Mouse (Mus musculus) heart, adult 11 months (tissue): ENCODE results near the gene L3mbtl2.
A peak's percentile ranks its signal among the peaks of the same experiment; 100 is the strongest.
"Not testable (repeated sequence)": the region's sequence is repeated elsewhere in the genome, so short reads cannot be mapped to it uniquely, and the experiment has no call there.

Source experiments
- DNase-seq: peaks from one replicate; pipeline ENCODE4 v3.0.0; 2022

Gene L3mbtl2

DNA sequence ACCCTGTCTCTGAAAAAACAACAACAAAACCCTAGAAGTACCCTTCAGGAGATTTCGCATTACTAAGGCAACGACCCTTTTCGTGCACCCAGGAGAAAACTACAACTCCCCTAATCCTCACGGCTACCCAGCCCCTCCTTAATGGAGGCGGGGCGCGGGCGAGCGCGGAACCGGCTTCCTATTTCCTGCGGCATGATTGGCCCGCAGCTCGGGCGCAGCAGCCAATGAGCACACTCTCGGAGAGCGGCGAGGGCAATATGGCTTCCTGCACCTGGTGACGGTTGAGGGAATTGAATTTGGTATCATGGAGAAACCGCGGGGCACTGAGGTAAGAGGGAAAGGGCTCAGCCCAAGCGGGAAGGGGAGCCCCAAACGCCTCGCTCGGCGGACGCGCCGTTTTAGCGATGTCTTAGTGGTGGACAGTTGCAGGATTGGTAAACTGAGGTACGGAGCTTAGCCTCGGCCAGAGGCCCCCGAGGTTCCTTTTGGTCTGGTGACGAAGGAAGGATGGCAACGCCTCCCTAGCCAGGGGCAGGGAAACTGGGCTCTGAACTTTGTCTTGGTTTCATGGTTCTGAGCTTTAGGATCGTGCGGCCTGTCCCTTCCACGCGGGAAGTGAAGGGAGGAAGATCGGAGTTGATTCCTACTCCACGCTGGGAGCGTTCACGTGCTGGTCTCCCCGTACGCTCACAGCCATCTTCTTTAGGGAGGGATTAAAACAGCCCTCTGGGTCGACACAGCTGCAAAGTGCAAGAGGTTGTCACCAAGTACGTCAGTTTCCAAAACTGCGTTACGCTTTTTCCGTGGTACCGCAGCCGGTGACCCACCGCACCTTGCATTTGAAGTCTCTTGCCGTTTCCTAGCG is at the start of gene L3mbtl2:
TSS of gene L3mbtl2 (plus strand) at position 193 of the 865 bp plus-strand sequence.
- DNase-seq: peak; percentile 99

GRCm38 (mm10) chr15:81649516-81650455 is 13.9 kb upstream of the L3mbtl2 start:
- peak; percentile 93 for DNase-seq

DNA sequence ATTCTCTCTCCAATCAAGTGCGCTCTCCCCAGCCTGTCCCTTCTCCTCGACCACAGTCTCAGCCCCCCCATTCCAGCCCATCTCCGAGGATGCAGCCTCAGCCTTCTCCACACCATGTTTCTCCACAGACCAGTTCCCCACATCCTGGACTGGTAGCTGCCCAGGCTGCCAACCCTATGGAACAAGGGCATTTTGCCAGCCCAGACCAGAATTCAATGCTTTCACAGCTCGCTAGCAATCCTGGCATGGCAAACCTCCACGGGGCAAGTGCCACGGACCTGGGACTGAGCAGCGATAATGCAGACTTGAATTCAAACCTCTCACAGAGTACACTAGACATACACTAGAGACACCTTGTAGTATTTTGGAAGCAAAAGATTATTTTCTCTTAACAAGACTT is 13.1 kb upstream of the L3mbtl2 start:
- DNase-seq: peak; percentile 90

- DNase-seq: no peak
These were observed 2.0 kb upstream of the L3mbtl2 start for GRCm38 (mm10) chr15:81661701-81662100.

DNA sequence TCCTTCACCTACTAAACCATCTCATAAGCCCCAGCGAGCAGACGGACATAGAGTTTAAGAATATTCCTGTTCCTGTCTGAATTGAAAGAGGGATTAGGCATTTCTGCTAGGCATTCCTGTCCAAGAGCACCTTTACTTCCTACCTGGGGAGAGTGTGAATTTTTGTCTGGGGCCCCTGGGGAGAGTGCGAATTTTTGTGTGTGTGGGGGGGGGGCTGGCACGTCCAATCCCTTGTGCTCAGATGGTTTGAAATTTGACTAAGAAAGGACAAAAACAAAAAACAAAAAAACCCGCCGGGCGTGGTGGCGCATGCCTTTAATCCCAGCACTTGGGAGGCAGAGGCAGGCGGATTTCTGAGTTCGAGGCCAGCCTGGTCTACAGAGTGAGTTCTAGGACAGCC is 408 bp upstream of the L3mbtl2 start:
- DNase-seq: no peak

DNA sequence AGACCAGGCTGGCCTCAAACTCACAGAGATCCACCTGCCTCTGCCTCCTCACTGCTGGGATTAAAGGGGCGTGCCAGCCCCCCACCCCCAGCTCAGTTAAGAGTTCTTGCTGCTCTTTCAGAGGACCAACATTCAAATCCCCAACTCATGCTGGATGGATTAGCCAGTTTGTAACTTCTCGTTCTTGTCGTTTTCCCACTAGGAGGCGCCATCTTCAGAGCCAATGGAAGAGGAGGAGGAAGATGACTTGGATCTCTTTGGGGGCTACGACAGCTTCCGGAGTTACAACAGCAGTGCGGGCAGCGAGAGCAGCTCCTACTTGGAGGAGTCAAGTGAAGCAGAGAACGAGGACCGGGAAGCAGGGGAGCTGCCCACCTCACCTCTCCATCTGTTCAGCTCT is 3.3 kb downstream of the L3mbtl2 start:
- no peak for DNase-seq

- DNase-seq: no peak
These were observed 6.5 kb downstream of the L3mbtl2 start for GRCm38 (mm10) chr15:81670231-81670640.

DNA sequence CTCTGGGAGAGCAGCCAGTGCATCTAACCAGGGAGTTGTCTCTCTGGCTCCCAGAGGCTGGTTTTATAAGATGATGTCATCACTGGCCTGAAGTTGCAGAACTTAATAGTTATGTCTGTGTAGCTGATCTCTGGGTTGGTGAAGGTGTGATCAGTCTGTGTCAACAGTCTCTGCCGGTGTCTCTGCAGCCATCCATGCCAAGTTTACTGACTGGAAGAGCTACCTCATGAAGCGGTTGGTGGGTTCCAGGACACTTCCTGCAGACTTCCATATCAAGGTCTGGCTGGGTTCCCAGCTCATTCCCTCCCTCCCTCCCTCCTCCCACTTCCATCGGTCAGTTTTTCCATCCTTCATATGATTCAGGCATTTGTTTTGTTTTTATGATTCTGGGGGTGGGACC is 12.9 kb downstream of the L3mbtl2 start:
- DNase-seq: no peak

DNA sequence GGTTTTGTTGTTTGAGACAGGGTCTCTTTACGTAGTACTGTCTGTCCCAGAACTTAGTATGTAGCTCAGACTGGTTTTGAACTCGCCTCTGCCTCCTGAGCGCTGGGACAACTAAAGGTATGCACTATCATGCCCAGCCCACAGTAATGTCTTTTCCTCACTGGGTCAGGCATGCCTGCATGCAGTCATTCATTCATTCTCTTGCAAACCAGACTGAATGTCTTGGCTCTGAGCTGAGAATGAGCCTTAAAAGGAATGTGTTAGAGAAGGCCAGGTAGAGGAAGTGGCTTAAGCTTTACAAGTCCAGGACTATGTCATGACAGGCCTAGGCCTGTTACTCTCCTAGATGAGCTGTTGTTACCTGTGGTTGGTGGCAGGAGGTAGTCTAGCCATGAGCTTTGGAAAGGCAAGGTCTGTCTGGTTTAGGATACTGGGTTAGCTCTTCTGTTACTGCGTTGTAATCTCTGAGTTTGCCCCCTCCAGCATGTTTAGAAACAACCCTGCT is 16.7 kb downstream of the L3mbtl2 start:
- no peak for DNase-seq

- no peak for DNase-seq
These were observed 29.8 kb downstream of the L3mbtl2 start for GRCm38 (mm10) chr15:81693366-81693966.

DNA sequence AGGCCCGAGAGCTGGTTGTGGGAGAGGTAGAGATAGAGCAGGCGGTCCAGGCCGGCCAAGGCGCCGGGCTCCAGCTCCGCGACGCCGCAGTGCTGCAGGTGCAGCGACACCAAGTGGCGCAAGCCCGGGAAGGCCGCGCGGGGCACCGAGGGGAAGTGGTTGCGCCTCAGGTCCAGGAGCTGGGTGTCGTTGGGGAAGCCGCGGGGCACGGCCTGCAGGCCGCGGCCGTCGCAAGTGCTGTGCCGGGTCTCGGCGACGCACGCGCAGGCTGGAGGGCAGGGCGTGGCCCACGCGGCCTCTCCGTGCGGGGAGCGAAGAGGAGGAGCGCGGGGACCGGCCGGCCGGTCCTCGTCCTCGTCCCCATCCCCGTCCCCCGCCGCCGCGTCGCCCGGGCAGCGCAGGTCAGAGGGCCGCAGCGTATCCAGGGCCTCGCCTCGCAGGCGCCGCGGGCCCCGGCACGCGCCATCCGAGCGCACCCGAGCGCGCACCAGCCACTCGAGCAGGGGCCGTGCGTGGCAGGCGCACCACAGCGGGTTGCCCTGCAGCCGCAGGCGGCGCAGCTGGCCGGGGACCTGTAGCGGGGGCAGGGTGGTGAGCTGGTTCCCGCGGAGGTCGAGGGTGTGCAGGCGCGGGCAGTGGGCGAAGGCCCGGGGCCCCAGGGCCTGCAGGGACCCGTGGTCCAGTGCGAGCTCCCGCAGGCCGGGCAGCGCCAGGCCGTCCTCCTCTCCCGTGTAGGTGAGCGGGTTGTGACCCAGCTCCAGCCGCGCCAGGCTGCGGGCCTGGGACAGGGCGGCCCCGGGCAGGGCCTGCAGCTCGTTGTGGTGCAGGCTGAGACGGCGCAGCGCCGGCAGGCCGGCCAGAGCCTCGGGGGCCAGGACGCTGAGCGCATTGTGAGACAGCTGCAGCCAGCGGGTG is 30.5 kb downstream of the L3mbtl2 start:
- DNase-seq: peak; percentile 98

DNA sequence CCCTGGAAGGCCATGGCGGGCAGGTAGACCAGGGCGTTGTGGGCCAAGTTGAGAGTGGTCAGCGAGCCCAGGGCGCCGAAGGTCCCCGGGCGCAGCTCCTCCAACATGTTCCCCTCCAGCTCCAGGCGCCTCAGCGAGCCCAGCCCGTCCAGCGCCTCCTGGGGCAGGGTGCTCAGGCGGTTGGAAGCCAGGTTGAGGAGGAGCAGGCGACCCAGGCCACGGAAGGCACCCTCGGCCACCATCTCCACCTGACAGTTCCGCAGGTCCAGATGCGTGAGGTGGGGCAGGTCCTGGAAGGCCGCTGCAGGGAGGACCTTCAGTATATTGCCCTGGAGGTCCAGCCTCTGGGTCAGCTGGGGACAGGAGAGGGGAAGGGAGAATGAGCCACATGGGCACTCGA is 31.2 kb downstream of the L3mbtl2 start:
- DNase-seq: peak; percentile 92

DNA sequence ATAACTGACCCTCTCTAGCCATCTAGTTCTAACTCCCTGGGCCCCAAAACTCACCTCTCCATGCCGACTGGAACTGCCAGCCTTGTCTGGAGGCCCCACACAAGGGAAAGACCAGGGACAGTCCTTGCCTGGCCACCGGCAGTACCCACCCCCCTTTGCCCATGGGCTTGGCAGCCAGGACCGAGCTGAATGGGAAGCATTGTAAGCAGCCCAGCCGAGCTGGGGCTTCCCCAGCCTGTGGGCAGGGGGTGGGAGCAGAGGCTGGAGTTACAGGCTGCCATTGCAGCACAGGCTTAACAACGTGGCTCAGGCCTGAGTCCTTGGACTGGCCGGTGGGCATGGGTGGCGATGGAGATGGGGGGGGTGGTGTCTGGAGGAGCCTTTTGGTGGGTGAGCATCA is 33.5 kb downstream of the L3mbtl2 start, which contains the start of gene Chadl:
TSS of gene Chadl (minus strand) at position 113 of the 400 bp plus-strand sequence.
- DNase-seq: peak; percentile 92

DNA sequence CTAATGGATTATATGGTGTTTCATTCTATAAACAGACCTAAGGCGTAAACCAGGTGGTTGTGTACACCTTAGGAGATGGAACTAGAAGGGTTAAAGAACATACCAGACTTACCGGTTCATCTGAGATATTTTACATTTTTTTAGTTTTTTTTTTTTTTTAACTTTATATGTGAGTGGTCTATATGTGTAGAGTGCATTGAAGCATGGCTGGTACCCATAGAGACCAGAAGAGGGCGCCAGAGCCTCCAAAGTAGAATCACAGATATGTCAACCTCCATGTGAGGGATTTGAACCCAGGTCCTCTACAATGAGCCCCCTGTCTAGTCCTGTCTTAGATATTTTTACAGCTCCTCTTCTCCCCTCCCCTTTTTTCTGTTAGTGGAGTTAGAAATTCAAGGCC is 34.2 kb downstream of the L3mbtl2 start:
- peak; percentile 88 for DNase-seq

DNA sequence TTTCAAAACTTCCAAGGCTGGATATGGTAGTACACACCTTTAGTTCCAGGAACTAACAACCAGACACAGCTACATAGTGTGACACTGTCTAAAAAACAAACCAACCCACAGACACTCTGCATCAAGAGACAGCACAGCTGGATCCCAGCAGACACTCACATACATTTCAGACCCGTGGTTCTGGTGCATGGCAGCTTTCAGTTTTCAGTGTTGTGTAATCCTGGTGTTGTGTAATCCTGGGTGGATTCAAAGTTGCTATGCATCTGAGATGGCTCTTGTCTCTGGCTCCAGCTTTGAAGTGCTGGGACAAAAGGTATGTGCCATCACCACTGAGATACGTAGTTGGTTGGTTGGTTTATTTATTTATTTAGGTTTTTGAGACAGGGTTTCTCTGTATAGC is 34.8 kb downstream of the L3mbtl2 start:
- no peak for DNase-seq

- no peak for DNase-seq
These were observed 36.5 kb downstream of the L3mbtl2 start for GRCm38 (mm10) chr15:81700161-81700560.

DNA sequence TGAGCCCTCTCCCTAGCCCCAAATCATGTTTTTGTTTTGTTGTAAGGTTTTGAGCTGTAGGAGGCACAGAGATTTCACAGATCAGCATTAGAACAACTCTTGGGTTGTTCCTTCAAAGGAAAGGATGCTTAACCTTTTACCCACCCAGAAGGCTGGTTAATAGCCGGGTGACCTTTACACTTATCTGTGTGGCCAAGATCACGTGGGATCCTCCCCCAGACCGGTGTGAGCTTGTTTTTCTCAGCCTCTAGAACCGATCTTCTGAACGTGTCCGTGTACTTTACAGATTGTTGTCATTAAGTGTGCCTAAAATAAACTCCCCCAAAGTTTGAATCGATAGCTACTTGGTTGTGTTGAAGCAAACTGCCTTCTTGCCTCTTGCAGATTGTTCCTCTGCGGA is 36.9 kb downstream of the L3mbtl2 start:
- DNase-seq: no peak

- not testable (repeated sequence) for DNase-seq
These were observed 37.7 kb downstream of the L3mbtl2 start for GRCm38 (mm10) chr15:81701350-81701749.

DNA sequence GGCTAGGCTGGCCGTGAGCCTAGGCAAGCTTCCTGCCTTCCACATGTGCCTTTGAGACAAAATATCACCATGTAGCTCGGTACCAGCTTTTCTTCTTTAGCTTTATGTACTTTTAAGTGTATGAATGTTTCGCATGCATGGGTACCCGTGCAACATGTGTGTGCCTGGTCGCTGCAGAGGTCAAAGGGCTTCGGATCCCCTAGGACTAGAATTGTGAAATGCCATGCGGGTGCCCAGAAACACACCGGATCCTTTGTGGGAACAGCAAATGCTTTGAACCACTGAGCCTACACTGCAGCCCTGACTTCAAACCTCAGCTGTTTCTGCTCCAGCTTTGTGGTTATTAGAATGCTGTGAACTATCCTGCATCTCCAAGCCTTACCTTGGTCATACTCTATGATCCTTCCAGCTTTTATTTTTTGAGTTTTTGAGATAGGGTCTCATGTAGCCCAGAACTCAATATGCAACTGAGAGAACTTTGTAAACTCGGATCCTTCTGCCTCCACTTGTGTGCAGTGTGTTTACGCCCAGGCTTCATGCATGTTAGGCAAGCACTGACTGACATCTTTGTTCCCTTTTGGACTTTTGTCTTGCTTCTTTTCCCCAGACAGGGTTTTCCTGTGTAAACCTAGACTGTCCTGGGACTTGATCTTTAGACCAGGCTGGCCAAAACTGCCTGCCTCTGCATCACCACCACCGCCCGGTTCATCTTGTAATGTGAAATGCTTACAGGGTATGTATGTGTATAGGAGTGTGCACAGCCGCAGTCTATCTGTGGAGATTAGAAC is 38.8 kb downstream of the L3mbtl2 start:
- DNase-seq: no peak

- DNase-seq: no peak
These were observed 39.4 kb downstream of the L3mbtl2 start for GRCm38 (mm10) chr15:81703094-81703489.

GRCm38 (mm10) chr15:81708991-81709390 is 45.3 kb downstream of the L3mbtl2 start:
- no peak for DNase-seq
